Mouse (Mus musculus): ENCODE measurements around the gene Traf3ip1.

DNA sequence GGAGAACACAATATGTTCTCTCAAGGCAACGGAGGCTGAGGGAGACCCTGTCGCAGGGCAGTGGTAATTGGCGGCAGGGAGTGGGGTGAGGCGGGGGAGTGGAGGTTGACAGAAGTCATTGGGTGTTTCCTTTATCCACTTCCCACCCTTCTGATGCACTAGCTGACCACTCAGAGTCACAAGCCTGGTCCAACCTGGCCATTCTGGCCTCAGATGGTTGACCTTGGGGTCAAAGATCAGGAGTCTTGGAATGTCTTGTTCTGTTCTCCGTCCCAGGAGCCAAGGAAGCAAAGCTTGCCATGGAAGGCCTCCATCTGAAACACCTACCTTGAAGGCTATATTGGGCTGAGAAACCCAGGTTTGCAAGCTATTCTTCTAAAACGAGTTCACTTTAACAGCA is 28.3 kb upstream of the Traf3ip1 start:
- no peak for TF ChIP-seq POLR2A (IDR thresholded peaks at IDR 0.05; ENCODE audit: borderline replicate concordance, control insufficient read depth, low read depth, low read length)
- no peak for TF ChIP-seq CTCF (IDR thresholded peaks at IDR 0.05; ENCODE audit: control insufficient read depth, insufficient read depth, low read length)
